Mouse (Mus musculus): ENCODE results near the gene Rxrb. TPM values are rescaled to one million over a fixed set of nuclear protein-coding genes. Genes with fewer than 3 reads are reported as not detected.

Rxrb gene
- total and polyA plus RNA-seq, 2 experiments from 2014 or later = 48.7 to 64.8 TPM

DNA sequence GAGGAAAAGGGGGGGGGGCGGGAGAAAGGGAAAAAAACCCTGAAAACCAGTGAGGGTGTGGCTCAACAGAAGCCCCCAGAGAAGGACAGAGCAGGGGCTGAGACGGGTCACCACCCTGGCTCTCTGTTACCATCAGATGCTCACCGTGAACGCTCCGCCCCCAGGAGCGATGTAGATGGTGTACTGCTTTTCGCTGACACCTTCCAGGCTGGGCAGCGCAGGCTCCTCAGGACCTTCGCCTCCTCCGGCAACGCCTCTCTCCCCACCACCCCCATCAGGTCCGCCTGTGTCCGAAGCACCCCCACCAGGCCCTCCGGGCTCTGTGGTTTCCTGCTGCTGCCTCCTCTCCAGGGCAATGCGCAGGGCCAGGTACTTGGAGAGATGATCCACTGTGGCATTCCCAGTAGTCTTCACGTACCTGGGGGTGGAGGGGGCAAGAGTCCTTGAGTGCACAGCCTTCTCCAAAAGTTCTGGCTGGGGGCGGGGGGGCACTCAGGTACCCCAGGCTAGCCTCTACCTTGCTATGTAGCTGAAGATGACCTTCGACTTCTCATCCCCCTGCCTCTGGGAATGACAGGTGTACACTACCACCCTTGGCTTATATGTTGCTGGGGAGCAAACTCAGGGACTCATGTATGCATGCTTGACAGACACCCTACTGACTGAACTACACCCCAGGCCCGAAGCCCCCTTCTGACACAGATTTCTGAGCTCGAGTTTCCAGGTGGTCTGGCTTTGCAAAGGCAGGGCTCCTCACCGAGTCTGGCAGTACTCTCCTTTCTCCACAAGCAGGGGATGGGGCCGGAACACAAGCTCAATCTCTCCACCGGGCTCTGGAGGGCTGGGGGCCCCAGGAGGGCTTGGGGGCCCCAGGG, 9.8 kb upstream of the Rxrb start:
- Histone ChIP-seq H3K9me3 (ENCODE audit: low read length) (no peaks in the 10 kb centered on the region), H3K4me1 (ENCODE audit: insufficient read depth, low read length) (peaks cover 8% of the 10 kb centered on the region; the same call in 1 of the 2 replicates), H3K9ac (replicated peaks; ENCODE audit: low read length) (no peak overlapping the region), H3K27me3 (ENCODE audit: insufficient read depth, low read length) (no peaks in the 10 kb centered on the region), H3K36me3 (ENCODE audit: insufficient read depth, low read length) (no peaks in the 10 kb centered on the region), H3K27ac (no peak overlapping the region), H3K4me3 (ENCODE audit: low read length) (no peak overlapping the region), H3K4me2 (ENCODE audit: low read depth, low read length) (no peak overlapping the region)
- no peak for TF ChIP-seq CTCF (IDR thresholded peaks at IDR 0.05; ENCODE audit: low read depth)
- WGBS = 95% methylated on average over 23 of the region's 23 CpGs
- no peak for ATAC-seq
- no peak for DNase-seq (ENCODE audit: low spot score)

- ATAC-seq (no peak), DNase-seq (ENCODE audit: low spot score) (no peak)
- no peak for TF ChIP-seq CTCF (IDR thresholded peaks at IDR 0.05; ENCODE audit: low read depth)
- Histone ChIP-seq H3K36me3 (ENCODE audit: insufficient read depth, low read length) (no peaks in the 10 kb centered on the region), H3K27me3 (ENCODE audit: insufficient read depth, low read length) (no peaks in the 10 kb centered on the region), H3K4me2 (ENCODE audit: low read depth, low read length) (no peak overlapping the region), H3K4me3 (ENCODE audit: low read length) (no peak overlapping the region), H3K27ac (no peak overlapping the region), H3K4me1 (ENCODE audit: insufficient read depth, low read length) (peaks cover 14% of the 10 kb centered on the region), H3K9me3 (ENCODE audit: low read length) (no peaks in the 10 kb centered on the region), H3K9ac (replicated peaks; ENCODE audit: low read length) (no peak overlapping the region)
- 92% methylated on average over 14 of the region's 14 CpGs for WGBS
Measured at GRCm38 (mm10) chr17:34022414-34022783, 9.2 kb upstream of the Rxrb start.

- no peak for TF ChIP-seq CTCF (IDR thresholded peaks at IDR 0.05; ENCODE audit: low read depth)
- Histone ChIP-seq H3K4me3 (ENCODE audit: low read length) (no peak overlapping the region), H3K36me3 (ENCODE audit: insufficient read depth, low read length) (no peaks in the 10 kb centered on the region), H3K27ac (no peak overlapping the region), H3K4me1 (ENCODE audit: insufficient read depth, low read length) (peaks cover 17% of the 10 kb centered on the region), H3K27me3 (ENCODE audit: insufficient read depth, low read length) (no peaks in the 10 kb centered on the region), H3K9me3 (ENCODE audit: low read length) (no peaks in the 10 kb centered on the region), H3K4me2 (ENCODE audit: low read depth, low read length) (no peak overlapping the region), H3K9ac (replicated peaks; ENCODE audit: low read length) (no peak overlapping the region)
- ATAC-seq = no peak
- no peak for DNase-seq (ENCODE audit: low spot score)
- 97% methylated on average over 20 of the region's 20 CpGs for WGBS
Measured at GRCm38 (mm10) chr17:34022987-34023386, 8.6 kb upstream of the Rxrb start.

DNA sequence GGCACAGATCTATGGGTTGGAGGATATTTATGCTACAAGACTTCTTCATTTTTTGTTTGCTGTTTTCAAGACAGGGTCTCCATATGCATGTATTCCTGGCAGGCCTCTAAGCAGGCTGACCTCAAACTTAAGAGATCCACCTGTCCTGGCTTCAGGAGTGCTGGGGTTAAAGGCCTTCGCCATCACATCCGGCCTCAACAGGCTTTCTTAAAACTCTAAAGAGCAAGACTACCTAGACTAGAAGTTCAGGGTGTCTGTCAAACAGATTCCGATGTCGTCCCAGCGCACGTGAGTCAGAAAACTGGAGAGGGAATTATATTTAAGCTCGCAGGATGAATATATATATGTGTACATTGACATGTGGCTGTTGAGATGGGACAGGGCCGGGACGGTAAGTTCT, 7.9 kb upstream of the Rxrb start:
- Histone ChIP-seq H3K9me3 (ENCODE audit: low read length) (no peaks in the 10 kb centered on the region), H3K4me3 (ENCODE audit: low read length) (peak overlapping the region; percentile 87), H3K27ac (peak overlapping the region; percentile 97), H3K9ac (replicated peaks; ENCODE audit: low read length) (peak overlapping the region; percentile 92), H3K27me3 (ENCODE audit: insufficient read depth, low read length) (no peaks in the 10 kb centered on the region), H3K4me1 (ENCODE audit: insufficient read depth, low read length) (peaks cover 22% of the 10 kb centered on the region), H3K4me2 (ENCODE audit: low read depth, low read length) (peak overlapping the region; percentile 98), H3K36me3 (ENCODE audit: insufficient read depth, low read length) (peaks cover 3% of the 10 kb centered on the region; the same call in 1 of the 2 replicates)
- ATAC-seq (no peak), DNase-seq (ENCODE audit: low spot score) (no peak)
- 61% methylated on average over 9 of the region's 9 CpGs for WGBS
- no peak for TF ChIP-seq CTCF (IDR thresholded peaks at IDR 0.05; ENCODE audit: low read depth)

DNA sequence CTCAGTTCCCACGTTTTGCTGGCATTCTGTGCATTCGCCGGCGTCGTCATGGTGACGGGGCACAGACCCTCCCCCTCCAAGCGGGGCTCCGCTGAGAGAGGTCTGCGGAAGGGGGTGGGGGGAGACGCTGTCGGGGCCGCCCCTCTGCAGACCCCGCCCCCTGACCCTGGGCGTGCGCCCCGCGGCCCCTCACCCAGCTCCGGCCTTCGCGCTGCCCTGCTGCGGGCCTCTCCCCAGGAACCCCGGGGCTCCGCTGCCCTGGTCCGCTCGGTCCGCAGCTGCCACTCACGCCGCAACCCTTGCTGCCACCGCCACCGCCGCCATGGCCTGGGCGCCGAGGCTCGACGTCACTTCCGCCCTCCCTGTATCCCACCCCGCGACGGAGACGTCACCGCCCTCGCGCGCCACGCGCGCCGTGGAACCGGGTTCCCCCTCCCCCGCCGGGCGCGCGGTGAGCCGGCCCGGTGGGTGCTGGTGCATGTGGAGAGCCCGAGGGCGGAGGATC, 7.2 kb upstream of the Rxrb start, which contains the start of gene Ring1:
Gene Ring1, minus strand, starts transcription at position 364 of the 505 bp plus-strand sequence.
- no peak for TF ChIP-seq CTCF (IDR thresholded peaks at IDR 0.05; ENCODE audit: low read depth)
- Histone ChIP-seq H3K9me3 (ENCODE audit: low read length) (no peaks in the 10 kb centered on the region), H3K27me3 (ENCODE audit: insufficient read depth, low read length) (no peaks in the 10 kb centered on the region), H3K4me1 (ENCODE audit: insufficient read depth, low read length) (peaks cover 23% of the 10 kb centered on the region), H3K4me2 (ENCODE audit: low read depth, low read length) (peak within 1 kb of the TSS; percentile 98), H3K36me3 (ENCODE audit: insufficient read depth, low read length) (peaks cover 9% of the 10 kb centered on the region; the same call in 1 of the 2 replicates), H3K27ac (peak within 1 kb of the TSS; percentile 97), H3K9ac (replicated peaks; ENCODE audit: low read length) (peak within 1 kb of the TSS; percentile 92), H3K4me3 (ENCODE audit: low read length) (peak within 1 kb of the TSS; percentile 87)
- WGBS = 1% methylated on average over 26 of the region's 58 CpGs
- peak; percentile 83 for ATAC-seq
- DNase-seq (ENCODE audit: low spot score) = peak; percentile 94

DNA sequence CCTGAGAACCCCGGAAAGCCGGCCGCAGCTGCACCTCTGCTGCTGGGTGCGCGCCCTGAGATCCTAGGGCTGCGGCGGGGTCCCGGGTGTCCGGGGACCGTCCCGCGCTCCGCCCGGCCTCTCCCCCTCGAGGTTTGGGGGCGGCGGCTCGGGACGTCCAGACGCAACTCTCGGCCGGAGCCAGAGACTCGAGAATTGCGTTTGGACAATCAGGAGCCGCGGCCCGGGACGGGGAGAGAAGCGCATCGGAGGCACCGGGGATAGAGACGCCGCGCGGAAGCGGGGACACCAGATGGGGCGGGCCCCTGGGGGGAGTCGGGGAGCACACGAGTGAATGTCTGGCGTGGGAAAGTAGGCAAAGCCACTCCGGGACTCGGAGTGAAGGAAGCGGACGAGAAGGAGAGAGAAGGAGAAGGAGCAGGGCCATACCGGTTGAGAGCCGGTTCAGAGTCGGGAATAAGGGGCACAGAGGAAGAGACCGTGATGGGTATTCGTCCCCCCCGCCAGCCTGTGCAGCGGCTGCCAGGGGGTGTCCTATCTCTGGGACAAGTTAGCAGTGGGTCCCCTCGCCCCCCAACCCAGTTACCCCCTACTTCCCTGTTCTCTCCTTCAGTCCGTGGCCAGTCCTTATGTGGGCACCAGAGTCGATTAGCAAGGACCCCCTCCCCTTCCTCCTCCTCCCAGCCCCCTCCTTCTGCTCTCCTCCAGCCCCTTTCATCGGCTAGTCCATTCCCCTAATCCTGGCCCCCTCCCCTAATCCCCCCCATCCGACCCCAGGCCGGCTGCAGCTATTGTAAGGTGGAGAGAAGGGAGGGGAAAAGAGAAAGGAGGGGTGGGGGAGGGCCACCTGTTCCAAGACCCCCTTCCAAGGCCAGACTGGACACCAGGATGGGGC, 6.5 kb upstream of the Rxrb start:
- peak overlapping the region; percentile 92 for H3K9ac ChIP-seq (replicated peaks; ENCODE audit: low read length)
- H3K36me3 ChIP-seq (ENCODE audit: insufficient read depth, low read length) = peaks cover 16% of the 10 kb centered on the region
- H3K4me3 ChIP-seq (ENCODE audit: low read length) = peak overlapping the region; percentile 87
- no peaks in the 10 kb centered on the region for H3K27me3 ChIP-seq (ENCODE audit: insufficient read depth, low read length)
- 1% methylated on average over 49 of the region's 57 CpGs for WGBS
- TF ChIP-seq CTCF (IDR thresholded peaks at IDR 0.05; ENCODE audit: low read depth) = no peak
- no peaks in the 10 kb centered on the region for H3K9me3 ChIP-seq (ENCODE audit: low read length)
- H3K4me2 ChIP-seq (ENCODE audit: low read depth, low read length) = peak overlapping the region; percentile 98
- ATAC-seq = peak; percentile 13
- peak overlapping the region; percentile 97 for H3K27ac ChIP-seq
- peak; percentile 53 for DNase-seq (ENCODE audit: low spot score)
- peaks cover 30% of the 10 kb centered on the region for H3K4me1 ChIP-seq (ENCODE audit: insufficient read depth, low read length)
